Mouse (Mus musculus) brown adipose tissue, adult 24 weeks (tissue): Measurements from ENCODE around the gene Fgf14. TPM values are rescaled to one million over a fixed set of nuclear protein-coding genes. Genes with fewer than 3 reads are reported as not detected.
"Not testable (repeated sequence)": the region's sequence is repeated elsewhere in the genome, so short reads cannot be mapped to it uniquely, and the experiment has no call there.

Experiments used
- H3K27ac ChIP-seq: fragments of 200-500 bp; replicated peaks from 2 replicates; pipeline ENCODE4 v1.5.1; 2012; ENCODE audit warnings: low read depth, mild to moderate bottlenecking, low read length
- H3K4me1 ChIP-seq: fragments of 200-500 bp; 2 replicates; pipeline ENCODE4 v1.6.1; 2012; ENCODE audit warnings: low read length, mixed read lengths; ENCODE audit not compliant: control insufficient read depth, insufficient read depth, insufficient read length
- H3K4me3 ChIP-seq: fragments of 200-500 bp; 2 replicates; pipeline ENCODE4 v1.5.1; 2012; ENCODE audit warnings: low read depth, mild to moderate bottlenecking, low read length, moderate library complexity; ENCODE audit not compliant: insufficient read depth
- polyA plus RNA-seq: library from polyadenylated mRNA; stranded (reverse); fragments of >200 nt; gene quantifications from 2 replicates; pipeline ENCODE4 v1.2.4, GENCODE M21; 2012; ENCODE audit not compliant: missing spikeins, insufficient read depth, insufficient read length

Gene Fgf14
- polyA plus RNA-seq, 1 experiment: 4.8 TPM

DNA sequence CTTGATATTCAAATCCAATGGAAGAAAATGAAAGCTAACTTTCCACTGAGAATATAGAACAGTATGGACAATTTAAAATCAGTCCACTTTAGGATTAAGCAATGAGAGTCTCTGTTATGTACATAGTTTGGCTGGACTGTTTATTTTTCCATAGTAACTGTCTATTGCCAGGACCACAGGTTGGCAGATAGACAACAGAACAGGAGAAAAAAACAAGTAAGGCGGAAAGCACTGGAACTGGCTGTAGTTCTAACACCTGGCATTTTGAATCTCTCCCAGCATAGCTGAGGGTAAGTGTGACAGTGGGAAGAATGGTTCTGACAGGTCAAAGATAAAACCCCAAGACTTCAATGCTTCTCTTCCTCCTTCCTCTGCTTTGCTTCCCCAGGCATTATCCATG is 110.5 kb downstream of the Fgf14 start:
- H3K4me1 ChIP-seq: no peaks in the 10 kb centered on the region
- H3K27ac ChIP-seq: no peak overlapping the region
- no peak overlapping the region for H3K4me3 ChIP-seq

- no peak overlapping the region for H3K27ac ChIP-seq
- H3K4me3 ChIP-seq: no peak overlapping the region
- H3K4me1 ChIP-seq: no peaks in the 10 kb centered on the region
These were observed 115.4 kb downstream of the Fgf14 start for GRCm38 (mm10) chr14:124561544-124561943.

GRCm38 (mm10) chr14:124536106-124536505 is 140.8 kb downstream of the Fgf14 start:
- Histone ChIP-seq H3K4me1 (no peaks in the 10 kb centered on the region), H3K4me3 (no peak overlapping the region), H3K27ac (no peak overlapping the region)

DNA sequence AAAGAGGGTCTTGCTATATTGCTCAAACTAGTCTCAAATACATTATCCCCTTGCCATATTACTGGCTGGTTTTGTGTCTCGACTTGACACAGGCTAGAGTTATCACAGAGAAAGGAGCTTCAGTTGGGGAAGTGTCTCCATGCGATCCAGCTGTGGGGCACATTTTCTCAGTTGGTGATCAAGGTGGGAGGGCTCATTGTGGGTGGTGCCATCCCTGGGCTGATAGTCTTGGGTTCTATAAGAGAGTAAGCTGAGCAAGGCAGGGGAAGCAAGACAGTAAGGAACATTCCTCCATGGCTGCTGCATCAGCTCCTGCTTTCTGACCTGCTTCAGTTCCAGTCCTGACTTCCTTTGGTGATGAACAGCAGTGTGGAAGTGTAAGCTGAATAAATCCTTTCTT is 141.6 kb downstream of the Fgf14 start:
- H3K4me1 ChIP-seq, H3K4me3 ChIP-seq, H3K27ac ChIP-seq: not testable (repeated sequence)

- H3K4me3 ChIP-seq: no peak overlapping the region
- no peak overlapping the region for H3K27ac ChIP-seq
- no peaks in the 10 kb centered on the region for H3K4me1 ChIP-seq
These were observed 144.9 kb downstream of the Fgf14 start for GRCm38 (mm10) chr14:124532051-124532450.

- Histone ChIP-seq H3K27ac (no peak overlapping the region), H3K4me1 (no peaks in the 10 kb centered on the region), H3K4me3 (no peak overlapping the region)
These were observed 164.9 kb downstream of the Fgf14 start for GRCm38 (mm10) chr14:124512009-124512408.

- Histone ChIP-seq H3K4me1 (no peaks in the 10 kb centered on the region), H3K4me3 (no peak overlapping the region), H3K27ac (no peak overlapping the region)
These were observed 188.0 kb downstream of the Fgf14 start for GRCm38 (mm10) chr14:124488971-124489370.

- H3K27ac ChIP-seq: no peak overlapping the region
- no peaks in the 10 kb centered on the region for H3K4me1 ChIP-seq
- no peak overlapping the region for H3K4me3 ChIP-seq
These were observed 191.7 kb downstream of the Fgf14 start for GRCm38 (mm10) chr14:124485261-124485660.

DNA sequence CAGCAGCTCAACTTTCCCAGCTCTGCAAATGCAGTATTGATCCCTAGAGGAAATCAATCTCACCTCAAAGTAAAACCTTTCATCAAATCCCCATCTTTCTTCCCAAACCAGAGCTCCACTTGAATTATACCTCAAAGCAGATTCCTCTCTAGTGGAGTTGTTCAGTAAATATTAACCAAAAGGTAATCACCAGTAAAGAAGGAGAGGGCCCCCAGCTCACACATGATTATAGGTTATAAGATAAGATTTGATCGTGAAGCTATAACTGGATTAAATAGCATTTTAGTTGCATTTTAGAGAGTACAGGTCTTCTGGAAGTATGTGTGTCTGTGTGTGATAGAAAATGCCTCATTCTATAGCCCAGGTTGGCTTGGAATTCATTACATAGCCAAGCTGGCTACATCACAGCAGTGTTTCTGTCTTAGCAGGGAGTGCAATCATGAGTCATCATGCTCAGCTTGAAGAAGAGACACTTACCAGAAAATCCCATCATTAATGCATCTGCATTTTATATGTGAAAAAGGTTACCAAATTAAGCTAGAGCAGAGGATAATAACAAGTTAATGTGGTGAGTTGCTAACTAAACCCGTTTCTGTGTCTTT is 202.8 kb downstream of the Fgf14 start:
- Histone ChIP-seq H3K27ac (no peak overlapping the region), H3K4me1 (no peaks in the 10 kb centered on the region), H3K4me3 (no peak overlapping the region)

- H3K4me1 ChIP-seq: no peaks in the 10 kb centered on the region
- H3K4me3 ChIP-seq: no peak overlapping the region
- H3K27ac ChIP-seq: no peak overlapping the region
These were observed 206.0 kb downstream of the Fgf14 start for GRCm38 (mm10) chr14:124470909-124471308.

DNA sequence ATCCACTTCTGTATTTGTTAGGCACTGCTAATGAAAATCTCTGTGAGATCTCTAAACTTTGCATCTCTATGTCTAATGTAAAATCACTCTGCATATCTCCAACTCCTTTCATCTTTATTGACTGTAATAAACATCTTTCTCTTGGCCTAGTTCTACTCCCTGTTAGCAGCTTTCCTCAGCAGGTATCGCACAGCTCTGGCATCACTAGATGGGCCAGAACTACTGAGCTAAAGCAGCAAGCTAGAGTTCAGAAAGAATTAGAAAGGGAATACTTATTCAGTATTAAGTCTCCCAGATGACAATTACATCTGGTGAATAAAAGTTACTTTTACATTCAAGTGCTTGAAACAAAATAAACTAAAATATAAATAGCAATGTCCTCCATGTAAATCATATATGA is 221.8 kb downstream of the Fgf14 start:
- no peak overlapping the region for H3K27ac ChIP-seq
- no peaks in the 10 kb centered on the region for H3K4me1 ChIP-seq
- no peak overlapping the region for H3K4me3 ChIP-seq

- Histone ChIP-seq H3K4me1 (no peaks in the 10 kb centered on the region), H3K4me3 (no peak overlapping the region), H3K27ac (no peak overlapping the region)
These were observed 230.7 kb downstream of the Fgf14 start for GRCm38 (mm10) chr14:124446096-124446840.

DNA sequence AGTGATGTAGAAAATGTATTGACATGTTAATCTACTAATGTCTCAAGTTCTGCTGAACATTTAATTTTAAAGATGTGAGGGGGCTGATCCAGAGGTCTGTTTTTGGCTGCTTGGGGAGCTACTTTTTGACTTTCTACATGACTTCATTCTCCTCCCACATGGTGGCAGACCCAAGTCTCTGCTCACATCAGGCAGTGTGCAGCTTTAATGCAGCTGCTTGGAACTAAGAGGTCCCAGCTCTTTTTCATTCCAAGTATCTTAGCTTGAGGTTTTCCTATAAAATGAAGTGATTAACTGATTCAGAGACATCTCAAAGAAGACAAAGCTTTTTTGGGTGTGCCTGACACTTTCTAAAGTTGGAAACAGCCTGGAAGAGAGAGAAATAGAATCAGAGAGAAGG is 232.1 kb downstream of the Fgf14 start:
- H3K4me3 ChIP-seq: no peak overlapping the region
- no peaks in the 10 kb centered on the region for H3K4me1 ChIP-seq
- H3K27ac ChIP-seq: no peak overlapping the region

DNA sequence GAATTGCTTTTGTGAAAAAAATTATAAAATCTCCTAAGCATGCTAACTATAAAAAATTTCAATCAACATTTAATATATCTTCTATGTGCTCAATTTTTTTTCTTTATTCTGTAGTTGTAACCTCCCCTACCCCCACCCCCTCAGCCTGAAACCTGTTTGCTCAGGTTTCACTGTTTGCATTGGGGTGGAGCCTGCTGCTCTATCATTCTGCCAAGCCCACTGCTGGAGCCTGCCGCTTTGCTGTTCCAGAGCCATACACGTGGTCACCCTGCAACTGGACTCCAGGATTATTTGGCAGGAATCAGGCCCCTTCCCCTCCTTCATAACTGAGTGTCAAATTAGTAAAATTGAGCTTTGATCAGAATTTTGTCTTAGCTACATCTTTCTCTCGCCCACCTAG is 237.6 kb downstream of the Fgf14 start:
- H3K27ac ChIP-seq, H3K4me1 ChIP-seq: not testable (repeated sequence)

GRCm38 (mm10) chr14:124411890-124412289 is 265.0 kb downstream of the Fgf14 start:
- no peak overlapping the region for H3K27ac ChIP-seq
- no peak overlapping the region for H3K4me3 ChIP-seq
- no peaks in the 10 kb centered on the region for H3K4me1 ChIP-seq

More for the DNA sequence above, 237.6 kb downstream of the Fgf14 start:
- not testable (repeated sequence) for H3K4me3 ChIP-seq

DNA sequence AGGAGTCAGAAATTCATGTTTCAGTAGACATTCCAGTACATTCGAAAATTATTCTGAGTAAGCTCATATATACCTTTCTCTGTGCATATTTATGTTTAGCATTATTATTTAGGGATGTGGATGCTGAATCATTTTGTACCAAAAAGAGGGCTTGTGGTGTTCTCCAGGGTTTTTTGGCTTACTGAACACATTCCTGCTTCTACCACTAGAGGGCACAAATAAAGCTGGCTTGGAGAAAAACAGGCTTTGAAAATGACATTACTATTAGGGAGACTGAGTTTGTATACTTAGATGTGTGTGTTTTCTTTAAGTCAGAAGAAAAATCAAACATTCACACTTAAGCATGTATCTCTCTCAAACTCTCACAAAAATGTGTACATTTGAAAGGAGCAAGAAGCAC is 266.0 kb downstream of the Fgf14 start:
- no peak overlapping the region for H3K4me3 ChIP-seq
- no peaks in the 10 kb centered on the region for H3K4me1 ChIP-seq
- no peak overlapping the region for H3K27ac ChIP-seq
